Mouse (Mus musculus) forebrain, embryonic 16.5 days (tissue): ENCODE data around the gene Ndst4. TPM values are rescaled to one million over a fixed set of nuclear protein-coding genes. Genes with fewer than 3 reads are reported as not detected.
A peak's percentile ranks its signal among the peaks of the same experiment; 100 is the strongest.

Experiments used
- ATAC-seq: fragments of 200-750 bp; cut with Nextera tagmentation; 2 replicates; pipeline ENCODE4 v1.8.0; 2017; ENCODE audit warnings: mild to moderate bottlenecking, moderate library complexity
- H3K27ac ChIP-seq: fragments of 300-500 bp; sonication (generic); 2 replicates; pipeline ENCODE4 v1.5.1; 2014; ENCODE audit warnings: low read length, control low read depth
- H3K27me3 ChIP-seq: fragments of 300-500 bp; sonication (generic); replicated peaks from 2 replicates; pipeline ENCODE4 v1.6.1; 2014; ENCODE audit warnings: low read length; ENCODE audit not compliant: control insufficient read depth, insufficient read depth
- H3K36me3 ChIP-seq: fragments of 300-500 bp; sonication (generic); 2 replicates; pipeline ENCODE4 v1.6.1; 2014; ENCODE audit not compliant: control insufficient read depth, insufficient read depth
- H3K4me1 ChIP-seq: fragments of 300-500 bp; sonication (generic); replicated peaks from 2 replicates; pipeline ENCODE4 v1.6.1; 2014; ENCODE audit warnings: low read length; ENCODE audit not compliant: control insufficient read depth, insufficient read depth
- H3K4me2 ChIP-seq: fragments of 300-500 bp; sonication (generic); 2 replicates; pipeline ENCODE4 v1.6.1; 2014; ENCODE audit warnings: mild to moderate bottlenecking, low read length, control low read depth
- H3K4me3 ChIP-seq: fragments of 300-500 bp; sonication (generic); replicated peaks from 2 replicates; pipeline ENCODE4 v1.5.1; 2014; ENCODE audit warnings: mild to moderate bottlenecking, low read length, control low read depth
- H3K9ac ChIP-seq: fragments of 300-500 bp; sonication (generic); replicated peaks from 2 replicates; pipeline ENCODE4 v1.6.1; 2014; ENCODE audit warnings: low read depth, low read length, control low read depth
- H3K9me3 ChIP-seq: fragments of 300-500 bp; sonication (generic); 2 replicates; pipeline ENCODE4 v1.6.1; 2016; ENCODE audit warnings: low read length; ENCODE audit not compliant: control insufficient read depth
- WGBS: fragments of 180-500 bp; shearing (Covaris S2); extraction: QIAGEN DNeasy Blood & Tissue Kit; methylation state at CpG from one replicate; pipeline ENCODE4 v1.1.7; 2014; 5-methylcytosine and 5-hydroxymethylcytosine counted together
- polyA plus RNA-seq: library from polyadenylated mRNA; unstranded; fragments of >200 nt; fragmentation: Nextera tagmentation; extraction: Ambion mirVana; gene quantifications from 2 replicates; pipeline ENCODE4 v1.2.1, GENCODE M21; 2015

The Ndst4 gene
- polyA plus RNA-seq, 1 experiment from 2014 or later = 2.1 TPM

DNA sequence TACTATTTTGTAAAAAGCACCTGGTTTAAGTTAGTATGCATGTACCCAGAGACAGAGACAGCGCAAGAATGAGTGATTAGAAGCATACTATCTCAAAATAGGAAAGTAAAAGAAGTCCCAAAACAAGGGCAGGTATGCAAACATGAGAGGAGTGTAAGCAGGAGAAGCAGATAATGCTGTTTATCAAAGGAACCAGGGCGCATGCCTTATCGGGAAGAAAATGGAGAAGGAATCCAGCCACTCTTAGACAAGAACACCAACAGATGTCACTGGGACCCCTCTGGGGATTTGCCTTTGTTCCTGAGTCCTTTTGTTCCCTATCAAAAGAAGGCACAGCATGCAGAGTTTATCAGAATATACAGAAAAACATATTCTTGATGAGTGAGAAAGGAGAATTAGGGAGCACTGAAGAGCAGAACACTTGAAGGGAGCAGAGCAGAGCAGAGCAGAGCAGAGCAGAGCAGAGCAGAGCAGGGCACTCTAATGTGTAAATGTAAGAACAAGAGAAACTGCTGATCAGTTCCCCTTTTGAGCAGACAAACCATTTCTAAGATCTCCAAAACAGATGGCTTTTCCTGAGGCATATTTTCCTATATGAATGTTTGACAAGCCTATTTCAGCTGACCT, 251.2 kb downstream of the Ndst4 start:
- no peak for ATAC-seq
- no peak overlapping the region for H3K4me2 ChIP-seq
- H3K9ac ChIP-seq = no peak overlapping the region
- H3K4me3 ChIP-seq = no peak overlapping the region
- no peaks in the 10 kb centered on the region for H3K4me1 ChIP-seq
- H3K9me3 ChIP-seq = no peaks in the 10 kb centered on the region
- WGBS = 46% methylated on average over 3 of the region's 3 CpGs
- no peaks in the 10 kb centered on the region for H3K27me3 ChIP-seq
- no peaks in the 10 kb centered on the region for H3K36me3 ChIP-seq
- H3K27ac ChIP-seq = no peak overlapping the region

DNA sequence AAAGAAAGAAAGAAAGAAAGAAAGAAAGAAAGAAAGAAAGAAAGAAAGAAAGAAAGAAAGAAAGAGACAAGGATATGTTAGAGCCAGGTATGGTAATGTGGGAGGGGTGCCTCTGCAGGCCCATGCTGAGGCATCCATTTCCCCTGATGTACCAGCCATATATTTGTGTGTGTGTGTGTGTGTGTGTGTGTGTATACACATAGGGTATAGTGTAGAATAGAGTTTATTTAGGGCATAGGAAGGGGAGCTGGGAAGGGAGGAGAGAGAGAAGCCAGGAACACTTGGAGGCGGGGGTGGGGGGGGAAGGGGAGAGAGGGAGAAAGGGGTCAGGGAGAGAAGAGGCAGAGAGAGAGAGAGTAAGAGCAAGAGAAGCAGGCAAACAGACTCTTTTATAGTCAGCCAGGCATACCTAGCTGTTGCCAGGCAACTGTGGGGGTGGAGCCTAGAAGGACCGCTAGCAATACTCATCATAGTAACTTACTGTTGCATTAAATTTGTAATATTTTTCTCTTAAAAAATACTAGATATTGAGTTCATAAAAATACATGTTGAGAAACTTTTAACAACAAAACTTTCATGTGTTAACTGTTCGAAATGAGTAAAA, 256.3 kb downstream of the Ndst4 start:
- WGBS = 55% methylated on average over 3 of the region's 3 CpGs
- Histone ChIP-seq H3K4me1 (no peaks in the 10 kb centered on the region), H3K9me3 (no peaks in the 10 kb centered on the region), H3K27me3 (no peaks in the 10 kb centered on the region), H3K9ac (no peak overlapping the region), H3K4me3 (no peak overlapping the region), H3K27ac (no peak overlapping the region), H3K4me2 (no peak overlapping the region), H3K36me3 (no peaks in the 10 kb centered on the region)
- peak; percentile 83 for ATAC-seq

GRCm38 (mm10) chr3:125660884-125661532, 257.1 kb downstream of the Ndst4 start:
- no peak overlapping the region for H3K27ac ChIP-seq
- 35% methylated on average over 2 of the region's 2 CpGs for WGBS
- no peaks in the 10 kb centered on the region for H3K4me1 ChIP-seq
- no peak overlapping the region for H3K9ac ChIP-seq
- H3K4me2 ChIP-seq = no peak overlapping the region
- H3K4me3 ChIP-seq = no peak overlapping the region
- H3K9me3 ChIP-seq = no peaks in the 10 kb centered on the region
- no peak for ATAC-seq
- no peaks in the 10 kb centered on the region for H3K27me3 ChIP-seq
- no peaks in the 10 kb centered on the region for H3K36me3 ChIP-seq

GRCm38 (mm10) chr3:125673997-125674794, 270.3 kb downstream of the Ndst4 start:
- H3K4me2 ChIP-seq = no peak overlapping the region
- H3K4me1 ChIP-seq = peaks cover 3% of the 10 kb centered on the region; the same call in 1 of the 2 replicates
- H3K4me3 ChIP-seq = no peak overlapping the region
- H3K9ac ChIP-seq = no peak overlapping the region
- H3K9me3 ChIP-seq = no peaks in the 10 kb centered on the region
- no peaks in the 10 kb centered on the region for H3K36me3 ChIP-seq
- ATAC-seq = peak; percentile 49; the same call in 1 of the 2 replicates
- H3K27me3 ChIP-seq = no peaks in the 10 kb centered on the region
- no peak overlapping the region for H3K27ac ChIP-seq
- WGBS = 23% methylated on average over 9 of the region's 9 CpGs

- H3K36me3 ChIP-seq = no peaks in the 10 kb centered on the region
- no peak overlapping the region for H3K4me3 ChIP-seq
- WGBS = 89% methylated on average over 6 of the region's 6 CpGs
Observed at GRCm38 (mm10) chr3:125675211-125675896, 271.5 kb downstream of the Ndst4 start.

GRCm38 (mm10) chr3:125678924-125679323, 275.0 kb downstream of the Ndst4 start:
- H3K4me1 ChIP-seq = peaks cover 3% of the 10 kb centered on the region; the same call in 1 of the 2 replicates
- peak overlapping the region; percentile 17 for H3K4me3 ChIP-seq
- WGBS = 36% methylated on average over 9 of the region's 9 CpGs
- H3K27me3 ChIP-seq = no peaks in the 10 kb centered on the region
- H3K9ac ChIP-seq = 0 out of 2 replicates have a peak overlapping the region, but pooled peaks have one; percentile 35
- peak; percentile 95 for ATAC-seq
- H3K27ac ChIP-seq = no peak overlapping the region
- H3K4me2 ChIP-seq = peak overlapping the region; percentile 43
- H3K36me3 ChIP-seq = no peaks in the 10 kb centered on the region
- no peaks in the 10 kb centered on the region for H3K9me3 ChIP-seq

More at GRCm38 (mm10) chr3:125675211-125675896, 271.5 kb downstream of the Ndst4 start:
- no peak overlapping the region for H3K27ac ChIP-seq
- no peak overlapping the region for H3K4me2 ChIP-seq
- H3K27me3 ChIP-seq = no peaks in the 10 kb centered on the region
- H3K9me3 ChIP-seq = no peaks in the 10 kb centered on the region
- H3K4me1 ChIP-seq = peaks cover 3% of the 10 kb centered on the region; the same call in 1 of the 2 replicates
- H3K9ac ChIP-seq = no peak overlapping the region
- ATAC-seq = no peak

DNA sequence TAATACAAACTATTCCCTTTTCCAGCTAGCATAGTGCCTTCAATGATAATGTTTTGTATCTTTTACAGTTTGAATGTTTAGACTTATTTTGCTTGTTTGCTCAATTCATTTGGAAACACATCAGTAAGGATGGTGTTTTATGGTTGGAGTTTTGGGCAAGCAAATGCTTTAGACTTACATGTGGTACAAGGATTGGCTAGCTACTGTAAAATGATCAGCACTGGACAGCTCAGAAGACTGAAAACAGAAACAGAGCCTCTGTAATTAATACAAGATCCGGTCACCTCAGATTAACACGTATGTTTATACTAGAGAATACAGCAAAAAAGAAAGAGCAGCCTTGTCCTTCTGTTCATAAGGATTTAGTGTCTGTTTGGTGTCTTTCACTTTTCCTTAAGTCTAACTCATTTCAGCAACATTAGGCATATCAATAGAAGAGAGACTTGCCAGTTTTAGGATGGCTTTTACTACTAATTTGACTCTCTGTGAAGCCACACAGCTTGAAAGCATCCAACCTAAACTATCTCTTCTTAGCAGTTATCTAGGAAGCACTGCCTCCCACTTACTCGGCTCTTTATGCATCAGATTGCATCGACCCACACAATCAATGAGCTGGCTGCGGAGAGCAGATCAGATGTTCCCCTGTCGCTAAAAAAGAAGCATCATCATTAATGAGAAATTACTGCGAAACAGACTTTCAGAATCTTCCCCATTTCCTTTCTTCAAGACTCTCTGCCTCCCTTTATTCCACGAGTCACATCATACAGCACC, 279.8 kb downstream of the Ndst4 start:
- no peak overlapping the region for H3K27ac ChIP-seq
- no peak for ATAC-seq
- 73% methylated on average over 8 of the region's 8 CpGs for WGBS
- H3K27me3 ChIP-seq = no peaks in the 10 kb centered on the region
- H3K4me2 ChIP-seq = no peak overlapping the region
- no peak overlapping the region for H3K4me3 ChIP-seq
- H3K36me3 ChIP-seq = no peaks in the 10 kb centered on the region
- no peak overlapping the region for H3K9ac ChIP-seq
- H3K4me1 ChIP-seq = peaks cover 3% of the 10 kb centered on the region; the same call in 1 of the 2 replicates
- H3K9me3 ChIP-seq = no peaks in the 10 kb centered on the region

GRCm38 (mm10) chr3:125684583-125684982, 280.7 kb downstream of the Ndst4 start:
- H3K9ac ChIP-seq = no peak overlapping the region
- H3K4me3 ChIP-seq = no peak overlapping the region
- H3K4me2 ChIP-seq = no peak overlapping the region
- no peak for ATAC-seq
- H3K36me3 ChIP-seq = no peaks in the 10 kb centered on the region
- H3K27ac ChIP-seq = no peak overlapping the region
- H3K4me1 ChIP-seq = no peaks in the 10 kb centered on the region
- WGBS = 95% methylated on average over 1 of the region's 1 CpGs
- H3K27me3 ChIP-seq = no peaks in the 10 kb centered on the region
- H3K9me3 ChIP-seq = no peaks in the 10 kb centered on the region
